Mouse (Mus musculus): ENCODE measurements at regions not wholly inside any gene's neighbourhood (a gene's known extent, or its start where the extent isn't known, plus 50 kb on each side); places are given as distances from the start of the nearest gene placed in this dataset.

- no peak for ATAC-seq
- DNase-seq (ENCODE audit: low spot score): no peak
- 75% methylated on average over 5 of the region's 5 CpGs for WGBS
Measured at GRCm38 (mm10) chr11:9932360-9933265, 740.9 kb downstream of the Abca13 start.

GRCm38 (mm10) chr11:9962696-9963202, 771.0 kb downstream of the Abca13 start:
- no peak overlapping the region for H3K9ac ChIP-seq (replicated peaks; ENCODE audit: low read length)
- no peaks in the 10 kb centered on the region for H3K9me3 ChIP-seq (ENCODE audit: low read length)
- no peak overlapping the region for H3K4me2 ChIP-seq (ENCODE audit: low read depth, low read length)
- DNase-seq (ENCODE audit: low spot score) (no peak), ATAC-seq (no peak)
- H3K36me3 ChIP-seq (ENCODE audit: insufficient read depth, low read length): no peaks in the 10 kb centered on the region
- H3K4me1 ChIP-seq (ENCODE audit: insufficient read depth, low read length): no peaks in the 10 kb centered on the region
- no peaks in the 10 kb centered on the region for H3K27me3 ChIP-seq (ENCODE audit: insufficient read depth, low read length)
- no peak overlapping the region for H3K4me3 ChIP-seq (ENCODE audit: low read length)
- H3K27ac ChIP-seq: no peak overlapping the region
- TF ChIP-seq CTCF (IDR thresholded peaks at IDR 0.05; ENCODE audit: low read depth): no peak

More at GRCm38 (mm10) chr11:9932360-9933265, 740.9 kb downstream of the Abca13 start:
- Histone ChIP-seq H3K36me3 (ENCODE audit: insufficient read depth, low read length) (no peaks in the 10 kb centered on the region), H3K9ac (replicated peaks; ENCODE audit: low read length) (no peak overlapping the region), H3K9me3 (ENCODE audit: low read length) (no peaks in the 10 kb centered on the region), H3K27ac (no peak overlapping the region), H3K27me3 (ENCODE audit: insufficient read depth, low read length) (no peaks in the 10 kb centered on the region), H3K4me1 (ENCODE audit: insufficient read depth, low read length) (no peaks in the 10 kb centered on the region), H3K4me2 (ENCODE audit: low read depth, low read length) (no peak overlapping the region), H3K4me3 (ENCODE audit: low read length) (no peak overlapping the region)
- no peak for TF ChIP-seq CTCF (IDR thresholded peaks at IDR 0.05; ENCODE audit: low read depth)

GRCm38 (mm10) chr11:9982974-9983373, 791.2 kb downstream of the Abca13 start:
- no peak overlapping the region for H3K4me2 ChIP-seq (ENCODE audit: low read depth, low read length)
- DNase-seq (ENCODE audit: low spot score) (no peak), ATAC-seq (no peak)
- H3K9me3 ChIP-seq (ENCODE audit: low read length): no peaks in the 10 kb centered on the region
- TF ChIP-seq CTCF (IDR thresholded peaks at IDR 0.05; ENCODE audit: low read depth): no peak
- no peak overlapping the region for H3K9ac ChIP-seq (replicated peaks; ENCODE audit: low read length)
- H3K36me3 ChIP-seq (ENCODE audit: insufficient read depth, low read length): no peaks in the 10 kb centered on the region
- no peaks in the 10 kb centered on the region for H3K4me1 ChIP-seq (ENCODE audit: insufficient read depth, low read length)
- no peaks in the 10 kb centered on the region for H3K27me3 ChIP-seq (ENCODE audit: insufficient read depth, low read length)
- no peak overlapping the region for H3K4me3 ChIP-seq (ENCODE audit: low read length)
- H3K27ac ChIP-seq: no peak overlapping the region

GRCm38 (mm10) chr11:9994601-9995166, 802.9 kb downstream of the Abca13 start:
- DNase-seq (ENCODE audit: low spot score) (peak; percentile 3), ATAC-seq (no peak)
- 37% methylated on average over 5 of the region's 5 CpGs for WGBS

GRCm38 (mm10) chr11:9995356-9995755, 803.6 kb downstream of the Abca13 start:
- H3K4me3 ChIP-seq (ENCODE audit: low read length): no peak overlapping the region
- no peak overlapping the region for H3K27ac ChIP-seq
- H3K9me3 ChIP-seq (ENCODE audit: low read length): no peaks in the 10 kb centered on the region
- DNase-seq (ENCODE audit: low spot score) (no peak), ATAC-seq (no peak)
- no peaks in the 10 kb centered on the region for H3K36me3 ChIP-seq (ENCODE audit: insufficient read depth, low read length)
- TF ChIP-seq CTCF (IDR thresholded peaks at IDR 0.05; ENCODE audit: low read depth): no peak
- H3K9ac ChIP-seq (replicated peaks; ENCODE audit: low read length): no peak overlapping the region
- H3K4me1 ChIP-seq (ENCODE audit: insufficient read depth, low read length): no peaks in the 10 kb centered on the region
- no peak overlapping the region for H3K4me2 ChIP-seq (ENCODE audit: low read depth, low read length)
- no peaks in the 10 kb centered on the region for H3K27me3 ChIP-seq (ENCODE audit: insufficient read depth, low read length)

More at GRCm38 (mm10) chr11:9994601-9995166, 802.9 kb downstream of the Abca13 start:
- H3K4me3 ChIP-seq (ENCODE audit: low read length): no peak overlapping the region
- TF ChIP-seq CTCF (IDR thresholded peaks at IDR 0.05; ENCODE audit: low read depth): no peak
- no peak overlapping the region for H3K9ac ChIP-seq (replicated peaks; ENCODE audit: low read length)
- no peaks in the 10 kb centered on the region for H3K27me3 ChIP-seq (ENCODE audit: insufficient read depth, low read length)
- H3K9me3 ChIP-seq (ENCODE audit: low read length): no peaks in the 10 kb centered on the region
- no peaks in the 10 kb centered on the region for H3K4me1 ChIP-seq (ENCODE audit: insufficient read depth, low read length)
- no peak overlapping the region for H3K27ac ChIP-seq
- no peaks in the 10 kb centered on the region for H3K36me3 ChIP-seq (ENCODE audit: insufficient read depth, low read length)
- no peak overlapping the region for H3K4me2 ChIP-seq (ENCODE audit: low read depth, low read length)

- Histone ChIP-seq H3K9me3 (ENCODE audit: low read length) (no peaks in the 10 kb centered on the region), H3K9ac (replicated peaks; ENCODE audit: low read length) (no peak overlapping the region), H3K4me2 (ENCODE audit: low read depth, low read length) (no peak overlapping the region), H3K36me3 (ENCODE audit: insufficient read depth, low read length) (no peaks in the 10 kb centered on the region), H3K27me3 (ENCODE audit: insufficient read depth, low read length) (no peaks in the 10 kb centered on the region), H3K27ac (no peak overlapping the region), H3K4me3 (ENCODE audit: low read length) (no peak overlapping the region), H3K4me1 (ENCODE audit: insufficient read depth, low read length) (no peaks in the 10 kb centered on the region)
- DNase-seq (ENCODE audit: low spot score) (peak; percentile 22), ATAC-seq (peak; percentile 21; the same call in 1 of the 2 replicates)
- 27% methylated on average over 5 of the region's 5 CpGs for WGBS
- no peak for TF ChIP-seq CTCF (IDR thresholded peaks at IDR 0.05; ENCODE audit: low read depth)
Measured at GRCm38 (mm10) chr11:9997532-9998138, 805.9 kb downstream of the Abca13 start.
